Mouse (Mus musculus) naive thymus-derived CD4-positive, alpha-beta T cell, adult 2 months (primary cell): Measurements from ENCODE around the gene Syap1.
"Not testable (repeated sequence)": the region's sequence is repeated elsewhere in the genome, so short reads cannot be mapped to it uniquely, and the experiment has no call there.

Source experiments
- DNase-seq: peaks from one replicate; pipeline ENCODE4 v3.0.0-alpha.2; 2011; ENCODE audit warnings: low read depth

Syap1 gene

DNA sequence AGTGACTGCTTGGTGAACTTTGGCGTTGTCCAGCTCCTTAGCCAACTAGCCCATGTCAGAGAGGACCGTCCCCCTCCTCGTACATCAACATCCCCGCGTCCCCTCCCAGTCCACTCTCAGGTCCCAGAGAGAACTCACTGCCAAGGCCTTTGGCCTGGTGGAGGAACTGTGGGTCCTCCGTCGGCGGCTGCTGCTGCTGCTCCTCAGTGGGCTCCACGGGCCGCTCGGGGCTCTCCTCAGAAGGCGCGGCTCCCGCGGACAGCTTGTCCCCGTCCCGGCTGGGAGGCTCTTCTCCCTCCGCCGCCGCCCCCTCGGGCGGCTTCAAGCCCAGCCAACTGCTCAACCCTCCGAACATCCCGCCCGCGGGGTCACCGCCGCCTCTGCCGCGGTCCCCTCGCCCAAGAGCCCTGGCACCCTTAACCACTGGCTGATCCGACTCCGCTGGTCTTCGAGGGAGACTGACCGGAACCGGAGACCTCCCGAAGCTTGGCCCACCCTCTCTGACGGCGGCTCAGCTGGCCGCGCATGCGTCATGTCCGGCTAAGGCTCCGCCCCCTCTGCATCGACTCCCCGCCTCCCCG lies at the start of gene Syap1:
Syap1 (minus strand) TSS at position 517 of the 581 bp plus-strand sequence.
- DNase-seq: peak; percentile 88

DNA sequence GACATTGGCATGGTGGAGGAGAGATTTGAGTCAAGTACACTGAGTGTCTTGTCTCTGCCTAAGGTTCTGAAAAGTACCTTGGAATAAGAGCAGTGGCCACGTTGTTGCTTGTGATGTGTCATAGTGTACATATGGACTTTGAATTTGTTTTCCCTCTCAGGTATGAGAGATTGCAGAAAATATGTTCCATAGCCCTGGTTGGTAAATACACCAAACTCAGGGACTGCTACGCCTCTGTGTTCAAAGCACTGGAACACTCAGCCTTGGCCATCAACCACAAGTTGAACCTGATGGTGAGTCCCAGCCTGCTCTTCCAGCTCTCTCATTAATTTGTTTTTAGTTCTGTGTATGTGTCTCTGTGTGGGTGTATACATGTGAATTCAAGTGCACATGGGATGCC lies 43.2 kb upstream of the Syap1 start:
- no peak for DNase-seq

DNA sequence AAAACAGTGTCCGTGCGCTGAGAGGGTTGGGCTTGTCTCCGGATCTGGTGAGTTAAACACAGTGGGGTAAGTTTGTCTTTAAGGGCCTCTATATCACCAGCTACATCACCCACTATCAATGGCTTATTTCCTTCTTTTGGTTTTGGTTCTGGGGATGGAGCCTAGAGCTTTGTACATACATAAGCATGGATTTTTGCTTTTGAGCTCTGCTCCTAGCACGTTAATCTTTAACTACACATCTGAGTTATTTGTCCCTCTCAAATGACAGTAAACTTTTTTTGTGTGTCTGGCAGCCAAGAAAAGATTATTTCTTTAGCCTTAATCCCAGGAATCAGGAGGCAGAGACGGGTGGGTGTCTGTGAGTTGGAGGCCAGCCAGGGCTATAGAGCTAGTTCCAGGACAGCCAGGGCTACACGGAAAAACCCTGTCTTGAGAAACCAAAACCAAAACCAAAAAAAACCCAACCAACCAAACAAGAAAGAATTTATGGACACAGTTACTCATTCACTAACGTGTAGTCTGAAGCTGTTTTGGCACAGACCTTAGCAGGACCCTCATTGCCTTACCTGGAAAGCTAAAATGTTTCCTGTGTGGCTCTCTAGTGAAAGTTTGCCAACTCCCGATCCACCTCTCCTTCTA lies 33.4 kb upstream of the Syap1 start:
- no peak for DNase-seq

DNA sequence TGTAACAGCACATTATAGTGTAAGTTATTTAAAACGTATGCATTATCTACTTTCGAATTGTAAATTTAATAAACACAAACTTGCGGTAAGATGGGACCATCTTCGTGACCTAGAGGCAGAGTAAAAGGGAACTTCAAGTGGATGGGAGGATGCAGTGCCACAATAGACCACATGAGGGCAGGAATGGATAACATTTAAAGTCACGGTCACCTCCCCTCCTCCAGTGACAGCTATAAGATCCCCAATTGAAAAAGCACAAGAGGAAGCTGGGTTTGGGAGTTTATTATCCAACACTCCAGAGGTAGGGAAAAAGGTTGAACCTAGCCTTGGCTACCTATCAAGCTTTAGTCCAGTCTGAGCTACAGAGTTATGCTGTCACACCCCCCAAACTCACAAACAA lies 27.4 kb upstream of the Syap1 start:
- DNase-seq: peak; percentile 69

DNA sequence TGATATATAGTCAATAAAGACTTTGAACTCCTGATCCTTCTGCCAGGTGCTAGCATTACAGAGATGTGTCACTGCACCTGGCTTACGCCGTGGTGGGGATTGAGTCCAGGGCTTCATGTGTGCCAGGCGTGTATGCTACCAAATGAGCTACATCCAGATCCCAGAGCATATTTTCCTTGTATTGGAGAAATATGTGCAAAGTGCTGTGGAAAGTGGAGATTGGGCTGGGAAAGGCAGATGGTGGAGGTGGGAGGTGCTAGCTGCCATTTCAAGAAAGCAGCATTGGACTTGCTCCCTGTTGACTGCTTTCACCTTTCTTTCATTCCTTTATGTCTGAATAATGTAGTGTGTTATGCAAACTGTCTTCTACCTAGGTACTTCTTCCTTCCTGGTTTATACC lies 25.4 kb upstream of the Syap1 start:
- no peak for DNase-seq

DNA sequence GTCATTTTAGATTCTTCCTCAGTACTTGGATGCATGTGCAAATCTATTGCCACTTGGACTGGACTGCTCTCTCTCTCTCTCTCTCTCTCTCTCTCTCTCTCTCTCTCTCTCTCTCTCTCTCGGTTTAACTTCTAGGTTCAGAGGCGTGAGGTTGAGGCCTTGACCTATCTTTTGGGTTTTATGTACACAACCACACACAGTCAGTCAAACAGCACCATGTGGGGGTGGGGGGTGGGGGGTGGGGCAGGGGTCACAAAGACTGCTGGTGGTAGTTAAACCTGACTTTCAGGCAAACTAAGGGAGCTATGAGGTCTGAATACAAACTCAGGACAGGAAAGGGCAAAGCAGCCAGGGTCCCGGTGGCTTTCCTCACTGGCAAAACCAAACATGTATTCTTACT lies 19.3 kb upstream of the Syap1 start:
- DNase-seq: no peak

DNA sequence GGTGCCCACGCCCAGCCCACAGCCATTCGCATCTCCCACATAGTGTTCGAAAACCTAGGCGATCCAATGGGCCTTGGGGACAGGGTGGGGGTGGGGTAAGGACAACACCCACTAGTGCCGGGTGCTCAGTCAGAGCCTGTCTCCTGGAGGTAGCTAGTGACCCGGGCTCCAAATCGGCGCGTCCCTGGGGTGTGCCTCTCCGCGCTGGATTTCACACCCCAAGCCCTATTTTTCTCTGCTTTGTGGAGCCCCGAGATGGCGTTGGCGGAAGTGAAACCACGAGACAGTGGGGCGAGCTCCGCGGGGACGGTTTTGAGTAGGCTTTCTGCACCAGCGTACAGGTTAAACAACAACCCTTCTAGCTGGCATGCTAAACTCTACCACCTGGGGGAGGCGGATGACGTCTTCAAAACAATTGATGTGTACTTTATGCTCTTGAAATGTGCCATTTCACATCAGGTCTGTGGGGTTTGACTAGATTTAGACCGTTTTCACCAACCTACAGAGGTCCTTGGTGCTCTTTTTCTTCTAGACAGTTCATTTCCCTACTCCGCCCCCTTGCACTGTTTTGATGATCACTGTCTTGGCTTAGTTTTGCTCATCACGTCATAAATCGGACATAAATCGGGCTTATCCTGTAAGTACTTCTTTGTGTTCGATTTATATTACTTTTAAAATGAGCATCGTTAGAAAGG lies 13.9 kb upstream of the Syap1 start:
- peak; percentile 85 for DNase-seq

DNA sequence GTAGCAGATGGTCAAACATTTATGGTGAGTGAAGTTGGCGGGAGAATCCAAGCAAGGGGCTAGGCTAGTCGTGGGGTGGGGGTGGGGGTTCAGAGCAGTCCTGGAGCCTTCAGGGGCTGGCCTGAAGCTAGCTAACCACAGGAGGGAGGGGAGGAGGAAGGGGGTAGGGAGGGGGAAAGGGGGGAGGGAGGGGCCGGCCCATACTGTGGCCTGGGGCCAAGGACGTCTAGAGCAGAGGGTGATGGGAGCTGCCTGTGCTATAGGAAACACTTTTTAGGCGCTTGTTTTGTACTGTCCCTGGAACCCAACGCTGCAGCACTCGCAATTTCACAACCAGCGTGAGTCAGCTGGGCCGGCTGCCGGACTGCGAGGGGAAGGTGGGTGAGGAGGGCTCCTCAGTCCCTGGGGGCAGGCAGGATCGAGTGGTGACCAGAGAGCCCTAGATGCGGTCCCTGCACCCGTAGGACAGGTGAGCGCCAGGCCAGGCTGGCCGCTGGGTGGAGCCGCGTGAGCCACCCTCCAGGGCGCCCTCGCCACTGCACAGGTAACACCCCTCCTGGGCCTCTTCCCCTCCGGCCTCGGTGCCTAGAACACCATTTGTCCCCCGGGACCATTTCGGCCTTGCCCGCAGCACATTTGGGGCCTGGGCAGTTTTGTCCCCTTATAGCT lies 13.3 kb upstream of the Syap1 start:
- peak; percentile 49 for DNase-seq

DNA sequence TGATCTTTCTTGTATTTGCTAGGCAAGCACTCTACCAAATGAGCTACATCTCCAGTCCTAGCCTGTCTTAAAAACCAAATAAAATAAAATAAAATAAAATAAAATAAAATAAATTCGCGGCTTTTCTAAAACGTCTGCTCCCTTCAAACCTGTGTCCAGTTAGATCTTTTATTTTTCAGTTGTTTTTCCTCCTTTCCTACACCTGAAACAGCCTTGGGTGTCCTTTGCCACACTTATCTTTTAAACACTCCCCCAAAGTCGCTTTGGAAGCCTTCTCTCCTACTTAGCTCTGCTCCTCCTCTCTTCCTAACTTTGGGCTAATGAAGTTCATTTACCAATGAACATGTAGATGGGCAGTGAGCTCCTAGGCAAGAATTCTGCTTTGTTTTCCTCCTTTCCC lies 12.7 kb upstream of the Syap1 start, which contains the start of gene Ctps2:
Ctps2 (plus strand) TSS at position 301 of the 400 bp plus-strand sequence.
- peak; percentile 14 for DNase-seq

DNA sequence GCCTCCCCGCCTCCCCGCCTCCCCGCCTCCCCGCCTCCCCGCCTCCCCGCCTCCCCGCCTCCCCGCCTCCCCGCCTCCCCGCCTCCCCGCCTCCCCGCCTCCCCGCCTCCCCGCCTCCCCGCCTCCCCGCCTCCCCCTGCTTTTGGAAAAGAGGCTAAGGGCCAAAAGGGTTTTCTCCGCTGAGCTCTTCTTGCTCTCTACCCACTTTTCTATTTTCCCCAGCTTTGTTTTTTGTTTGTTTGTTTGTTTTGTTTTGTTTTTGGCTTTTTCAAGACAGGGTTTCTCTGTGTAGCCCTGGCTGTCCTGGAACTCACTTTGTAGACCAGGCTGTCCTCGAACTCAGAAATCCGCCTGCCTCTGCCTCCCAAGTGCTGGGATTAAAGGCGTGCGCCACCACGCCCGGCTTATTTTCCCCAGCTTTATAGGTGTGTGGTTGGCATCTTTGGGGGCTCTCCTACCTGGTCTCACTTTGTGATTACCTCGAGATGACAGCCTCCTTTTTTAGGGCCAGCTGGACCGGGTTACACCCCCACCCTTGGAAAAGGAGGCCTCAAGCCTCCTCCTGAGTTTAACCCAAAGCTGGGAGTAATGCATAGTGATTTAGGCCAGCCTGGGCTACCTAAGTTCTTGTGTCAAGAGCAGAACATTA lies 452 bp upstream of the Syap1 start:
- peak; percentile 33 for DNase-seq

DNA sequence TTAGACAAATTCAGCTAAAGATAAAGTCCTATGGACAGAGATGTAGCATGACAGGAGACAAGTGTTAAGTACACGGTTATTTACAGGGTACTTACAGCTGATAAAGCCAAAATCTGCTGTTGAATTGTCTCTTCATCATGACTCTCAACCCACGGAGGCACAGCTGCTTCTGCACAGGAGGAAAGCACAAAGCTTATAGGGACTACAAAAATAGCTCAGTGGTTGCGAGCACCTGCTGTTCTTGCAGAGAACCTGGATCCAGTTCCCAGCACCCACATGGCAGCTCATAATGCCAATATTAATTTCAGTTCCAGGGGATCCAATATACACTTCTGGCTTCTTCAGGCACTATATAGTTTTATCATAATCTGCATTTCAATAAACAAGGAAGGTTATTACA lies 10.0 kb downstream of the Syap1 start:
- no peak for DNase-seq

DNA sequence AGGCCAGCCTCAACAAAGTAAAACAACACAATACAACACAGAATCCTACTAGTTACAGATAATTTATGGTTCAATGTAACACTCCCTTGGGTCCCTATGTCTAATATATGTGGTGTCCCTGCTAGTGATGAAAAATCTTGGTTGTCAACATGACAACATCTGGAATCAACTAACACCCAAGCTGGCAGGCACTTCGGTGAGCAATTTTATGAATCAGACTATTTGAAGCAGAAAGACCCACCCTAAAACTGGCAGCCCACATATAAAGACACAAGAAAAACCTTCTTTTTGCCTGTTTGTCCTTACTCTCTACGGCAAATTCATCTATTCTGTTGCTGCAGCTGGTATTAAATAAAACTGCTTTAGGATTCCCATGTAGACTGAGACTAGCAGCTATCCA lies 14.5 kb downstream of the Syap1 start:
- DNase-seq: no peak

DNA sequence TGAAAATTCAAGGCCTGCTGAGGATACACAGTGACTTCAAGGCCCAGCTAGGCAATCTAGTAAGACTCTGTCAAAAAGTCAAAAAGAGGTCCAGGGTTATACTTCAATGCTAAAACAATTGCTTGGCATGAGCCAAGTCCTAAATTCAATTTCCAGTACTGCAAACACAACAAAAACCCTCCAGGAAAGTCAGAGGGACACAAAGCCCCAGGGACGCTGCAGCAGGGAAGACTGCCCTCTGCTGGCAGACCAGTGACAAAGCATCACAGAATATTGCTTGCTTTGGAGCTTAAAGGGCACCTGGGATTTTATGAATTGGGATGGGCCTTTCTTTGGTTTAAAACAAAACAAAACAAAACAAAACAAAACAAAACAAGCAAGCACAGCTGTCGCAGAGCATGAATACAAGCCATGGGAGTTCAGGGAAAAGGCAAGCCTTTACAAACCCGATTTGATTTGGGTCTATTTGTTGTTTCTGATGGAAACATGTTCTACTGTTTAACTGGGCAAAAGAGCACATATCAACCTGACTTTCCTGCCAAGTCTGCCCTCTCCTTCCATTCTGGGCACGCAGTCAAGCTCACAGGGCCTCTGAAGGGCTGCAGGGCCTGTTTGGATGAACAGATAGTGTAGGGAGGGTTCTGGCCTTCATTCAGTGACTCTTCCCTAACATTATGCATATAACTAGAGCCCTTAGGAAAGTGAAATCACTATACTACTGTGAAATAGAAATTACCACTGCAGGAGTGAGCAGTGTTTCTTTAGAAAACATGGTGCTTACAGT lies 16.3 kb downstream of the Syap1 start:
- peak; percentile 43 for DNase-seq

DNA sequence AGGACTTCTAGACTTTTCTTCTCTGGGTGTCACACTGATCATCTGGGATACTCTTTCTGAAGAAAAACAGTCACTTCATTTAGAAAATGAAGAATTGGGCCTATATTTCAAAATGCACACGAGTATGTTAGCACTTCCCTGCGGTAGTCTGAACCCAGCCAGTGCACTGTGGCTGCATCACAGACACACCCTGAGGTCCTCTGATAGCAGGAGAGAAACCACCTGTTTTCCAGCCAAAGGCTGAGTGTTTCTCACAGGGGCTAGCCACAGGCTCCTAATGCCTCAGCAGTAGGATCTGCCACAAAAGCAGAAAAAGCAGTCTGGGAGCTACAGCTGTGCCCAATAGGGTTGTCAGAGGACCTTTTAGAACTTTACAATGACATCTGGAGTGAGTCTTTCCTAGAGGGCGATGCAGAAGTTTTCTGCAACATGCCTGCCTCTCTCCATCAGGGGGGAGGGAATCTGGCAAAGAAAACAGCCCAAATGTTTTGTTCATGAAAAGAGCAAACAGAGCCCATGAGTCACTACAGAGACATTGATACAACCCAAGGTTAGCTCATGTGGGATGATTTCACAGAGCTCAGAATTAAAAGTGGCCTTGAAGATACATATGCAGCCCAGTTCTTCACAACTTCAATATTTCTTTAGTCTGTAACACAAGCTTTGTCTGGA lies 19.8 kb downstream of the Syap1 start:
- DNase-seq: peak; percentile 12

DNA sequence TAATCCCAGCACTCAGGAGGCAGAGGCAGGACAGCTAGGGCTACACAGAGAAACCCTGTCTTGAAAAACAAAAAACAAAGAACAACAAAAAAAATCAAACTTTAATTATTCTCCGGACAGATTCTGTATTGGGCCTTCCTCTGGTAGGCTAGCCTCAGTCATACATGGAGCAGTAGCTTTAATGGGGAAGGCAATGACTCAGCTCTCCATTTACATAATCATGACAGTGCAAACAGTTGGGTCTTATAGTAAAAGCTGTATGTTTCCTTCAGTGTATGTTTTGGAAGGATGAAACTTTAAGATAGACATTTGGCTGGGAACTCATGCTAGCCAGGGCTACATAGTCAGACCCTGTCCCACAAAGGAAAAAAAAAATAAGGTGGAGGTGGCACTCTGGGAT lies 39.6 kb downstream of the Syap1 start:
- DNase-seq: no peak

DNA sequence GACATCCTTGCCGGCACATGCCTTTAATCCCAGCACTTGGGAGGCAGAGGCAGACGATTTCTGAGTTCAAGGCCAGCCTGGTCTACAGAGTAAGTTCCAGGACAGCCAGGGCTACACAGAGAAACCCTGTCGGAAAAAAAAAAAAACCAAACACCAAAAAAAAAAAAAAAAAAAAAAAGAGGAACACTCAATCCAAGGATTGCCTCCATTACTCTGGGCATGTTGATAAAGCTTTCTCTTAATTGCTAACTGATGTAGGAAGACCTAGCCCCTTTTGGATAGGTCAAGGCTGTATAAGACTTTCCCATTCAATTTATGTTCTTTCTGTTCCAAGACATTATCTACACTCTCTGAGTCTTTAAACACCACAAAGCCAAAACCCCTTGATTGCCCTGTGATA lies 42.7 kb downstream of the Syap1 start:
- DNase-seq: no peak

DNA sequence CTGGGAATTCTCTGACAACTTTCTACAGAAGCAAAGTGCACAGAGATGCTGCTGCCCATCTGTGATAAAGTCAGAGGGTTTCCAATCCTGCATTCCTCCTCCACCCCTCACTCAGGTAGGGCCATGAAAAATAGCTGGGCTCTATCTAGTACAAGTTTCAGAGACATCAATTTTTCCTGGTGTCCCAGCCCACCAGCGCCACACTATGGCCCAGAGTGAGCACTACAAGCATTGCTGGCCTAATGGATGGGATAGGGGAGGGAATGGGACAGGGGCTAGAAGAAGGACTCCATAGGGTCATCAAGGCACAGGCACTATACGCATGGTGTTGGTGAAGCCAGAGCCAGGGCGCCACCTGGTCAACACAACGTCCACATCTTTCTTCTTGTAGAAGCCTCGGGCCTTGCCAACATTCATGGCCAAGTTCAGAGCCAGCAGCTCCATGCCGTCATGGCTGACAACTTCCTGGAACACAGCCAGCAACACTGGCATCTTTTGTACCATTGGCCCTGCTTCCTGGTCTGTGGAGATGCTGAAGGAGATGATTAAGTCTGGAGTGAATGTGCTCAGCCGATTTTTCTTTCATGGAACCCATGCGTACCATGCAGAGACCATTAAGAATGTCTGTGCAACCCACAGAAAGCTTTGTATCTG lies 43.7 kb downstream of the Syap1 start:
- no peak for DNase-seq

DNA sequence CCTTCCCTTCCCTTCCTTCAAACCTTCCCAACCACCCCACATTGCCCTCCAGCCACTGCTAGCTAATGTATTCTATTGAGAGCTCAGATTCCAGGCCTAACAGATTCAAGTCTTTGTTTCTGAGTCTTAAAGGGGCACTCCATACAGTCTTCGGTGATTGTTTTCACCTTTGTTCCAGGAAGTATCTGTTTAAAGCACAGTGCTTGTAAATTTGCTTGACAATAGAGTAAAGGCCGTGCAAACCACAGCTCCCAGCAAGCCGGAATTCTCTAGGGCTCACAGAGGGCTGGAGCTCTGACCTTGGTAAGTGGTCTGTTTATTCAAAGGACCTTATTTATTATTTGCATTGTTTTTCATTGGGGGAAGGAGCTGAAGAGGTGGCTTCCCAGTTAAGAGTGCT lies 56.1 kb downstream of the Syap1 start:
- DNase-seq: no peak

DNA sequence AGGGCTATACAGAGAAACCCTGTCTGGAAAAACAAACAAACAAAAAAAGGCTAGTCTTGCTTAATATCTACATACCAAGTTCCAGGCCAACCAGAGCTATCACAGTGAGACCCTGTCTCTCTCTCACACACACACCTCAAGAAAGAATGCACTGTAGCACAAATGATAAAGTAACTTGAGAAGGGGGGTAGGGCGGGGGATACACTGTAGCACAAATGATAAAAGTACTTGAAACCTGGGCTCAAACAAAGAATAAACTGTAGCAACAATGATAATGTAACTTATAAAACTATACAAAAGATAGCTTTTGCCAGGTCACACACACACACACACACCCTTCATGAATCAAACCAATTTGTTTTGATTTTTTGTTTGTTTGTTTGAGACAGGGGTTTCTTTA lies 56.7 kb downstream of the Syap1 start:
- DNase-seq: no peak

DNA sequence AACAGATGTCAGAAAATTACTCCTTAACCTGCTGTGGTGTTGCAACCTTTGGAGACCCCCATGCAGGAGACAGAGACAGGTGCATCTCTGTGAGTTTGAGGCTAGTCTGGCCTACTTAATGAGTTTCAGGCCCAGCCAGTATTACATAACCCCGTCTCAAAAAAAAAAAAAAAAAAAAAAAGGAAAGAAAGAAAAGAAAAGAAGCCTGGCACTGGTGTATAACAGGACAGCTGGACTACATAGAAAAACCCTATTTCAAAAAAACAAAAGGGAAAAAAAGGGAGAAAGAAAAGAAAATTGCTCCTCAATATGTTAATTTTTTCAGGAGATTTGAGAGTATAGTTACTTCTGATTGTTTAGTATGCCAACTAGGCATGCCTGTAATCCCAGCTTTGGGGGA lies 57.2 kb downstream of the Syap1 start:
- no peak for DNase-seq

DNA sequence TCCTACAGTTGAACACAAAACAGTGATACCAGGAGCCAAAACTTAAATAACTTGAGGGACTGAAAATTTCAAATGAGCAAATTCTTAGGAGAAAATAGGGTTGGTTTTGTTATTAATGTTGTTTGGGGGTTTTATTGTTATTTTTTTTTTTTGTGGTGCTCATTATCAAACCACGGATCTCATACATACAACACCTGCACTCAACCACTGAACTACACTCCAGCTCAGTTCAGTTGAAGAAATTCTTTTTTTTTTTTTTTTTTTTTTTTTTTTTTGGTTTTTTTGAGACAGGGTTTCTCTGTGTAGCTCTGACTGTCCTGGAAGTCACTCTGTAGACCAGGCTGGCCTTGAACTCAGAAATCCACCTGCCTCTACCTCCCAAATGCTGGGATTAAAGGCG lies 57.9 kb downstream of the Syap1 start:
- not testable (repeated sequence) for DNase-seq
